ENCODE assay signal across 7 mouse cellular contexts in the genomic region with DNA sequence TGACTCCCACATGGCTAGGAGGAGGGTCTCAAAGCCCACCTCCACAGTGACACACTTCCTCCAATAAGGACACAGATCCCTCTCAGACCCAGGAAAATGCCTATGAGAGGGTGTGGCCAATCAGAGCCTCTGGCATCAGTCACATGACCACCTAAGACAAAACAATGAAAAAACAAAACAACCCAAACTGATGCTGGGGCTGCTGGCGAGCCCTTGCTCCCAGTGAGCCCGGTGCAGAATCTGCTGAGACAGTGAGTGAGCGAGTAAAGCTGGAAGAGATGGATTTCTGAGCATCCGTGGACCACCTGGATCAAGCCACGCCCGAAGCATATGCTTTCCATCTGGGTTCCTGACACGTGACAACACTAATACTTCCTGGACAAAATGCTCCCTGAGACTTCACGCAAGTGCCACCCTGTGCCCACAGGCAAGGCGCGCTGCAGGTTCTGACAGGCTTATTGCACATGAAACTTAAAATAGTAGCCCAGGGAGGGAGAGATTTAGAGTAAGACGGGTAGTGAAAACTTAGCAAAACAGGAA. TPM values are rescaled to one million over a fixed set of nuclear protein-coding genes. Genes with fewer than 3 reads are reported as not detected.
DNase-seq lines count a peak whose midpoint lies in the region; ATAC-seq and TF ChIP-seq lines count a peak whose summit lies in the region.

No protein-coding gene starts in this region.

- H3K4me3 ChIP-seq in thymus, adult 2 months (ENCODE audit: control insufficient read depth, insufficient read depth, low read length): peak overlapping the region; percentile 63
- peak overlapping the region; percentile 37 for H3K4me3 ChIP-seq in embryonic facial prominence, embryonic 13.5 days
- peak overlapping the region; percentile 22 for H3K4me3 ChIP-seq in intestine, embryonic 16.5 days (ENCODE audit: low read length)
- peak overlapping the region; percentile 36 for H3K4me3 ChIP-seq in midbrain, embryonic 15.5 days

- no peaks in the 10 kb centered on the region for H3K9me3 ChIP-seq in embryonic facial prominence, embryonic 13.5 days
- H3K9me3 ChIP-seq in intestine, embryonic 16.5 days (ENCODE audit: control insufficient read depth, low read length): no peaks in the 10 kb centered on the region
- H3K9me3 ChIP-seq in midbrain, embryonic 15.5 days: no peaks in the 10 kb centered on the region

- peak overlapping the region; percentile 25; the same call in 1 of the 2 replicates for H3K27ac ChIP-seq in thymus, adult 2 months (ENCODE audit: control insufficient read depth, insufficient read depth, low read length)
- no peak overlapping the region; the same call in 1 of the 2 replicates for H3K27ac ChIP-seq in embryonic facial prominence, embryonic 13.5 days
- peak overlapping the region; percentile 46 for H3K27ac ChIP-seq in intestine, embryonic 16.5 days (ENCODE audit: low read length)
- H3K27ac ChIP-seq in midbrain, embryonic 15.5 days: no peak overlapping the region; the same call in 1 of the 2 replicates

- TF ChIP-seq POLR2A in thymus, adult 2 months (IDR thresholded peaks at IDR 0.05; ENCODE audit: control insufficient read depth, extremely low read depth, insufficient read depth, low read length, poor library complexity): no peak

- H3K36me3 ChIP-seq in thymus, adult 2 months (ENCODE audit: control insufficient read depth, insufficient read depth, low read length): no peaks in the 10 kb centered on the region
- H3K36me3 ChIP-seq in embryonic facial prominence, embryonic 13.5 days: no peaks in the 10 kb centered on the region
- no peaks in the 10 kb centered on the region for H3K36me3 ChIP-seq in intestine, embryonic 16.5 days (ENCODE audit: control insufficient read depth, insufficient read depth, low read length)
- H3K36me3 ChIP-seq in midbrain, embryonic 15.5 days (replicated peaks): no peaks in the 10 kb centered on the region

- WGBS in thymus, adult 2 months: 9% methylated on average over 11 of the region's 11 CpGs
- WGBS in embryonic facial prominence, embryonic 13.5 days: 11% methylated on average over 11 of the region's 11 CpGs
- WGBS in intestine, embryonic 16.5 days: 36% methylated on average over 11 of the region's 11 CpGs
- WGBS in midbrain, embryonic 15.5 days: 27% methylated on average over 11 of the region's 11 CpGs

- TF ChIP-seq CTCF in thymus, adult 2 months (IDR thresholded peaks at IDR 0.05; ENCODE audit: borderline replicate concordance, control insufficient read depth, extremely low read depth, insufficient read depth, low read length, poor library complexity): no peak

- H3K9ac ChIP-seq in embryonic facial prominence, embryonic 13.5 days: peak overlapping the region; percentile 40; the same call in 1 of the 2 replicates
- H3K9ac ChIP-seq in intestine, embryonic 16.5 days (ENCODE audit: low read depth, low read length): no peak overlapping the region
- H3K9ac ChIP-seq in midbrain, embryonic 15.5 days: no peak overlapping the region

- peak; percentile 10 for DNase-seq in thymus, adult 2 months
- no peak for DNase-seq in thymus, postnatal 10 days (ENCODE audit: low spot score in 2 of 2)
- DNase-seq in MN1 (ENCODE audit: low spot score): no peak
- DNase-seq in left cerebral cortex, postnatal 10 days (ENCODE audit: extremely low spot score in 1 of 2, low spot score in 2 of 2): no peak

- H3K4me1 ChIP-seq in thymus, adult 2 months (replicated peaks; ENCODE audit: control insufficient read depth, insufficient read depth, low read length): peaks cover 7% of the 10 kb centered on the region
- peaks cover 8% of the 10 kb centered on the region; the same call in 1 of the 2 replicates for H3K4me1 ChIP-seq in embryonic facial prominence, embryonic 13.5 days
- H3K4me1 ChIP-seq in intestine, embryonic 16.5 days (ENCODE audit: control insufficient read depth, insufficient read depth, low read length): peaks cover 24% of the 10 kb centered on the region
- peaks cover 6% of the 10 kb centered on the region; the same call in 1 of the 2 replicates for H3K4me1 ChIP-seq in midbrain, embryonic 15.5 days

- peak overlapping the region; percentile 59 for H3K4me2 ChIP-seq in embryonic facial prominence, embryonic 13.5 days
- H3K4me2 ChIP-seq in intestine, embryonic 16.5 days (ENCODE audit: low read depth, low read length): peak overlapping the region; percentile 41
- H3K4me2 ChIP-seq in midbrain, embryonic 15.5 days: peak overlapping the region; percentile 52

- peak; percentile 40; the same call in 1 of the 2 replicates for ATAC-seq in embryonic facial prominence, embryonic 13.5 days (ENCODE audit: insufficient number of reproducible peaks, insufficient read depth, low FRiP score, low TSS enrichment, low read depth)
- ATAC-seq in intestine, embryonic 16.5 days: no peak
- peak; percentile 86 for ATAC-seq in midbrain, embryonic 15.5 days (replicated peaks)

- intact Hi-C loops in left cerebral cortex, postnatal 10 days (cut with DNase I): no loop called here

- H3K27me3 ChIP-seq in thymus, adult 2 months (ENCODE audit: control insufficient read depth, insufficient read depth, low read length): no peaks in the 10 kb centered on the region
- H3K27me3 ChIP-seq in embryonic facial prominence, embryonic 13.5 days: no peaks in the 10 kb centered on the region
- no peaks in the 10 kb centered on the region for H3K27me3 ChIP-seq in intestine, embryonic 16.5 days (replicated peaks; ENCODE audit: control insufficient read depth, insufficient read depth, low read length)
- no peaks in the 10 kb centered on the region for H3K27me3 ChIP-seq in midbrain, embryonic 15.5 days (replicated peaks)

RNA-seq across cellular contexts. Expression of a gene that starts 16.5 kb away (rescaled TPM):
- polyA plus RNA-seq in thymus, adult 2 months (2012; rRNA removed): 0.78 and 1.1 TPM in 2 replicates
- 0.91 and 1.3 TPM in 2 replicates for polyA plus RNA-seq in embryonic facial prominence, embryonic 13.5 days (2015; fragmentation: Nextera tagmentation; extraction: Ambion mirVana)
- 1.4 and 2.3 TPM in 2 replicates for polyA plus RNA-seq in intestine, embryonic 16.5 days (2015; fragmentation: Nextera tagmentation; extraction: Ambion mirVana)
- 3.7 and 4.2 TPM in 2 replicates for polyA plus RNA-seq in midbrain, embryonic 15.5 days (2015; fragmentation: Nextera tagmentation; extraction: Ambion mirVana)
- 1 to 10 TPM; 2.3 to 2.7 TPM for total RNA-seq in left cerebral cortex, postnatal 10 days (2021)

Comparison
In these comparisons a context has a peak if more than half of its experiments do, and no peak if none do; other contexts are left out.
1. H3K27ac ChIP-seq: peak in thymus, adult 2 months (single experiment) and intestine, embryonic 16.5 days (single experiment); none in embryonic facial prominence, embryonic 13.5 days (single experiment) and midbrain, embryonic 15.5 days (single experiment).
2. Peak in every context shown above with its lines, with median percentiles within 50 percentile points of each other: H3K4me3 ChIP-seq and H3K4me2 ChIP-seq.